Mouse (Mus musculus): Measurements from ENCODE around the gene Sugt1. TPM values are rescaled to one million over a fixed set of nuclear protein-coding genes. Genes with fewer than 3 reads are reported as not detected.
A peak's percentile ranks its signal among the peaks of the same experiment; 100 is the strongest.

Sugt1 gene
- polyA plus RNA-seq, 1 experiment: 156 TPM

DNA sequence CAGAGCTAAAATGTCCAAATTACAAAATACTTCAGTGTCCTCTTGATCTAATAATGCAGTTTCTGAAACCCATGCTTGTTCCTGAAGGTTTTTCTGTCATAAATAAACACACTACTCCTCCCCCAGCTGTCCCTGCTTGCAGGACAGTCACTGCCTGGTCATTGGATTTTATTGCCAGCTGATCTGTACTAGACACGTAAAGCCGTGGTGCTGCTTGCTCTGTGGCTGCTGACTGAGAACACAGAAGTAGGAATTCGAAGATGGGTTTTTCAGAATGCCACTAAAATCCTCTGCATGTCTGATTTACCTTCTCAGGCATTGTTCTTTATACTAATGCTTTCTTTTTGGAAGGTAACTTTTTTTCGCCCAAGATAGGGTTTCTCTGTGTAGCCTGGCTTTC, 49.3 kb downstream of the Sugt1 start:
- Histone ChIP-seq H3K27ac (replicated peaks; ENCODE audit: low read depth, low read length) (no peak overlapping the region), H3K4me3 (ENCODE audit: insufficient read depth, low read depth, low read length) (no peak overlapping the region), H3K4me1 (ENCODE audit: control insufficient read depth, insufficient read depth, insufficient read length, low read length) (no peaks in the 10 kb centered on the region)

- no peak overlapping the region for H3K27ac ChIP-seq (replicated peaks; ENCODE audit: low read depth, low read length)
- no peak overlapping the region for H3K4me3 ChIP-seq (ENCODE audit: insufficient read depth, low read depth, low read length)
- no peaks in the 10 kb centered on the region for H3K4me1 ChIP-seq (ENCODE audit: control insufficient read depth, insufficient read depth, insufficient read length, low read length)
Measured at GRCm38 (mm10) chr14:79642063-79642462, 54.6 kb downstream of the Sugt1 start.

DNA sequence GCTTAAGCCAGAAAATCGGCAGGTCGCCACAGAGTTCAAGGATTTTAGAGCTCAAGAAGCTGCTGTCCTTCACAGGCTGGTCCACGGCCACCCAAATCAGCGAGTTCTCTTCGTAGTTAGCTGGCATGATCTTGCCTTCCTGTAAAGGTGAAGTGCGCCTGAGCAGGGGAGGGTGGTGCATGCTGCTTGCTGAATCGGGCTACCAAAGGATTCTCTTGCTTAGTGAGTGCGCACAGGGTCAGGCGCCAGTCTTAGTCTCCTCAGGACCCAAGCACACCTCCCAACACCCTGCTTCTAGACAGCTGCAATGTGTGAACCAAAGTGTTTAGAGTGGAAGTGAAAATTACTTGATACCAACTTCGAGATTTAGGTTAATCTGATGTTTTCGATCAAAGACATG, 57.9 kb downstream of the Sugt1 start:
- Histone ChIP-seq H3K4me1 (ENCODE audit: control insufficient read depth, insufficient read depth, insufficient read length, low read length) (no peaks in the 10 kb centered on the region), H3K27ac (replicated peaks; ENCODE audit: low read depth, low read length) (no peak overlapping the region), H3K4me3 (ENCODE audit: insufficient read depth, low read depth, low read length) (no peak overlapping the region)

- Histone ChIP-seq H3K27ac (replicated peaks; ENCODE audit: low read depth, low read length) (no peak overlapping the region), H3K4me1 (ENCODE audit: control insufficient read depth, insufficient read depth, insufficient read length, low read length) (no peaks in the 10 kb centered on the region), H3K4me3 (ENCODE audit: insufficient read depth, low read depth, low read length) (no peak overlapping the region)
Measured at GRCm38 (mm10) chr14:79649680-79650079, 62.2 kb downstream of the Sugt1 start.

- Histone ChIP-seq H3K27ac (replicated peaks; ENCODE audit: low read depth, low read length) (no peak overlapping the region), H3K4me1 (ENCODE audit: control insufficient read depth, insufficient read depth, insufficient read length, low read length) (no peaks in the 10 kb centered on the region), H3K4me3 (ENCODE audit: insufficient read depth, low read depth, low read length) (no peak overlapping the region)
Measured at GRCm38 (mm10) chr14:79652654-79653053, 65.2 kb downstream of the Sugt1 start.

- no peaks in the 10 kb centered on the region; the same call in 1 of the 2 replicates for H3K4me1 ChIP-seq (ENCODE audit: control insufficient read depth, insufficient read depth, insufficient read length, low read length)
- no peak overlapping the region for H3K4me3 ChIP-seq (ENCODE audit: insufficient read depth, low read depth, low read length)
- no peak overlapping the region for H3K27ac ChIP-seq (replicated peaks; ENCODE audit: low read depth, low read length)
Measured at GRCm38 (mm10) chr14:79658286-79658685, 70.8 kb downstream of the Sugt1 start.

DNA sequence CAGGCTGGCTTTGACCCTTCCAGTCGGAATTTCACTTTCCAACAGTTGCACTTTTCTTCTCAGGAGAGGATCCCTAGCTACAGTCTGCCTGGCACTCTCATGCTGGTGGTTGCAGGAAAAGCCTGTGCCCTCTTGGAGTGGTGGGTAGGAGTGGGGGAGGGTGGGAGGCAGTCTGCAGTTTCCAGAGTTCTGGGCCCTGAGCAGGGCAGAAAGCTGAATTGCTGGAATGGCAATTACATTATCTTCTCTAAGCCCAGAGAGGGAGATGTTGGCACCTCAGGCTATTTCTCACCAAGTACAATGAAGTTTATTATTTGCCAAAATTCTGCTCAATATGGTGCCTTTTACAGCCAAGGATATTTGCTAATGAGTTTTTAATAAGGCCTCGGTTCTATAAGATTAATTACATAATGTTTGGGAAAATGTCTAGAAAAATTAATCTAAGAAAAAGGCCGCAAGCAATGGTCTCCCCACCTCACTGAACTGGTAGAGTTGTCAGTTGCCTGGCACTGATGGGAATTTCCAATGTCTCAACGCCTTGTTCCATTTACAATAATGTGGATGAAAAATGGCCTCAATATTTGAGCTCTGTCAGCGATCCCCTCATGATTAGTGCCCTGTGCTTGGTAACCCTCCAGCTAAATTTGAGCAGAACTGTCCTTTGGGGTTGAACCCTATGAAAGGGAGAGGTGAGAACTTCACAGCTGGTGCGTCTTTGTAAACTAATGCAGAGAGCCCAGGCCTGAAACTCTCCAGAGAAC, 71.4 kb downstream of the Sugt1 start:
- H3K27ac ChIP-seq (replicated peaks; ENCODE audit: low read depth, low read length): no peak overlapping the region
- H3K4me3 ChIP-seq (ENCODE audit: insufficient read depth, low read depth, low read length): no peak overlapping the region
- H3K4me1 ChIP-seq (ENCODE audit: control insufficient read depth, insufficient read depth, insufficient read length, low read length): no peaks in the 10 kb centered on the region; the same call in 1 of the 2 replicates

- H3K4me1 ChIP-seq (ENCODE audit: control insufficient read depth, insufficient read depth, insufficient read length, low read length): no peaks in the 10 kb centered on the region; the same call in 1 of the 2 replicates
- no peak overlapping the region for H3K27ac ChIP-seq (replicated peaks; ENCODE audit: low read depth, low read length)
- no peak overlapping the region for H3K4me3 ChIP-seq (ENCODE audit: insufficient read depth, low read depth, low read length)
Measured at GRCm38 (mm10) chr14:79660467-79660866, 73.0 kb downstream of the Sugt1 start.

GRCm38 (mm10) chr14:79661005-79661917, 73.8 kb downstream of the Sugt1 start:
- Histone ChIP-seq H3K4me1 (ENCODE audit: control insufficient read depth, insufficient read depth, insufficient read length, low read length) (no peaks in the 10 kb centered on the region; the same call in 1 of the 2 replicates), H3K4me3 (ENCODE audit: insufficient read depth, low read depth, low read length) (peak overlapping the region; percentile 37; the same call in 1 of the 2 replicates), H3K27ac (replicated peaks; ENCODE audit: low read depth, low read length) (no peak overlapping the region)

DNA sequence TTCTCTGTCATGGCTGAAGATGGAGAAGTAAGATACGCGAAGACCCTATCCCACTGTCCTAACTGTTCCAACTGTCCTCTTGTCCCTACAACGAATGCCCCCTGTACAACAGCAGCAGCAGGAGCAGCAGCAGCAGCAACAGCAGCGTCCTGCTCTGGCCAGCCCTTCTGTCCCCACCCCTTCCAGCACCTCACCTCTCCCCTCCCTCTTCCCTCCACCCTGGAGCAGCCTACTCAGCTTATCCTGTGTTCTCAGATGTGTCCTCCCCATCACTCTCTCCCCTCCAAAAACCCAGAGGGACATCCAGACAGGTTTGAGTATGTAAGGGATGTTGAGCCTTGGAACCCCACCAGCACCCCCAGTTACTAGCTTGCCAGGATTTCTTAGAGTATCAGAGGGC, 74.5 kb downstream of the Sugt1 start, which contains the start of gene Cnmd:
TSS of gene Cnmd (minus strand) at position 170 of the 400 bp plus-strand sequence.
- no peaks in the 10 kb centered on the region; the same call in 1 of the 2 replicates for H3K4me1 ChIP-seq (ENCODE audit: control insufficient read depth, insufficient read depth, insufficient read length, low read length)
- H3K4me3 ChIP-seq (ENCODE audit: insufficient read depth, low read depth, low read length): peak within 1 kb of the TSS; percentile 37; the same call in 1 of the 2 replicates
- H3K27ac ChIP-seq (replicated peaks; ENCODE audit: low read depth, low read length): no peak within 1 kb of the TSS

DNA sequence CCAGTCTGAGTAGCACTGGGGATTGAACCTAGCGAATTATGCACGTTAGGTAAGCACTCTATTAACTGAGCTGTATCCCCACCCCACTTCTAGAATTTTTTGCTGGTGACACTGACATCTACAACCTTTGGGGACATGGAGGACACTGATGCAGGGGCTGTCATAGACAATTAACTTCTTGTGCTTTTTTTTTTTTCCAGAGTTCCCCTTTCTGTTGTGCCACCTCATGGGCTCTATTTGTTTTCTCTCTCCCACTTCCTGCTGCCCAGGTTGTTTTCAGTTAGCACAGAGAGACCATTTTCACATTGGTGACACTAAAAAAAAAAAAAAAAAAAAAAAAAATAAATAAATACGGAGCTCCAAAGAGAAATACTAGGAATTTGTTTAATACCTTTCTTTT, 83.5 kb downstream of the Sugt1 start:
- Histone ChIP-seq H3K4me1 (ENCODE audit: control insufficient read depth, insufficient read depth, insufficient read length, low read length) (no peaks in the 10 kb centered on the region), H3K27ac (replicated peaks; ENCODE audit: low read depth, low read length) (no peak overlapping the region), H3K4me3 (ENCODE audit: insufficient read depth, low read depth, low read length) (no peak overlapping the region)

- Histone ChIP-seq H3K4me3 (ENCODE audit: insufficient read depth, low read depth, low read length) (no peak overlapping the region), H3K27ac (replicated peaks; ENCODE audit: low read depth, low read length) (no peak overlapping the region), H3K4me1 (ENCODE audit: control insufficient read depth, insufficient read depth, insufficient read length, low read length) (no peaks in the 10 kb centered on the region)
Measured at GRCm38 (mm10) chr14:79672567-79672966, 85.1 kb downstream of the Sugt1 start.

DNA sequence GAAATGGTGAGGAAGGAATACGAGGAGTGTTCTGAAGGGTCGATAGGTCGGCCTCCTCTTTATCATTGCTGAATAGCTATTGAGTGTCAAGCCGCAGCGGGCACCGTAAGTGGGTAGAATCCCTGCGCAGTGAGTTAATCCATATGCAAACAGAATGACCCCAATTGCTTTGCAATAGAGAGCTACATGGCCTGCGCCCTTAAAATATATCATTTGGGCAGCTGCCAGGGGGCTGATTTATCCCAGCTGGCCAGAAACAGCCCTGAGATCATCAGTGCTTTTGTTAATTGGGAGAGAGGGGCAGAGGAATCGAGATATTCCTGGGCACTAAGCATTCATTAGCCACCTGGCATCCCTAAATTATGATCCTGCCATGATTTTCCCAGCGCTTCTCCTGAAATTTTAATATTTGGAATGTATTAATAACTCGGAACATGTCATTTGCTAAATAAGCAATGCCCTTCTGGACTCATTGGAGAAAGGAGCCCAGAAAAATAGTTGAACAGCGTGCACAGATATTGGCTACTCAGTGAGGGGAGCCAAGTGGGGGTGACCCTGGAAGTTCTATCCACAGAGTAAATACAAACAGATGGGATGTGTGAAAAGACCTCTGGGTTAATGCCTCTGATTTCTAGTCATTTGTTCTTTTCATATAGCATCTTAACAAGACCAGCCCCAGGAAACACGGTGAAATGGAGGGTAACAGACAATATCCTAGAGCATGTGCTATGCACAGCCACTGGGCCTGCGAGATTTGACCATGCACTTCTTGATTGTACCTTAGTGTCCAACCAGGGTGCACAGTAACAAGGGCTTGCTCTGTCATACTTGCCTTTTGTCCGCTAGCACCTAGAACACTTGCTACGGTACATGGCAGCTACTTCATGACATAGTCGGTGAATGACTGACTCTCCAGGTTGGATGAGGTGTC, 85.9 kb downstream of the Sugt1 start:
- no peaks in the 10 kb centered on the region for H3K4me1 ChIP-seq (ENCODE audit: control insufficient read depth, insufficient read depth, insufficient read length, low read length)
- no peak overlapping the region for H3K4me3 ChIP-seq (ENCODE audit: insufficient read depth, low read depth, low read length)
- H3K27ac ChIP-seq (replicated peaks; ENCODE audit: low read depth, low read length): no peak overlapping the region

GRCm38 (mm10) chr14:79677108-79677753, 89.7 kb downstream of the Sugt1 start:
- no peaks in the 10 kb centered on the region for H3K4me1 ChIP-seq (ENCODE audit: control insufficient read depth, insufficient read depth, insufficient read length, low read length)
- H3K4me3 ChIP-seq (ENCODE audit: insufficient read depth, low read depth, low read length): 0 out of 2 replicates have a peak overlapping the region, but pooled peaks have one; percentile 7
- 0 out of 2 replicates have a peak overlapping the region, but pooled peaks have one; percentile 0 for H3K27ac ChIP-seq (replicated peaks; ENCODE audit: low read depth, low read length)
